Mouse (Mus musculus): ENCODE measurements around the gene Gm16867.
"Not testable (repeated sequence)": the region's sequence is repeated elsewhere in the genome, so short reads cannot be mapped to it uniquely, and the experiment has no call there.

DNA sequence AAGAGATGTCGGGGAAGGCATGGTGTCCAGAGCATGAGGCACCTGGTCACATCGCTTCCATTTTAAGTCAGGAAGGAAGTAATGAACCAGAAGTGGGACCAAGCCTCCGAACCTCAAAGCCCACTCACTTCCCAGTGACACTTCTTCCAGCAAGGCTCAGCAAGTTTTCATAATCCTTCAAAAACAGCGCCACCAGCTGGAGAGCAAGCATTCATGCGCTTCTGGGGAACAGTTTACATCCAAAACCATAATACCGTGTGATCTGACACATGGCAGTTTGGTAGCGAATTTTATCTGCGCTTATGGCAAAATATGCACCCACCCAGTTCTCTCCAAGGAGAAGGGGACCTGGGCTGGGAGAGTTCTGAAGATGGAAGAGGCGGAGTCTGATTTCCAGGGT is 48.5 kb downstream of the Gm16867 start:
- TF ChIP-seq CTCF (IDR thresholded peaks at IDR 0.05; ENCODE audit: low read depth, low read length); GATA1 (IDR thresholded peaks at IDR 0.05; ENCODE audit: borderline replicate concordance, low read length); TAL1 (conservative IDR thresholded peaks at IDR 0.05; ENCODE audit: low read depth, low read length): not testable (repeated sequence)

All from G1E (cell line).